Mouse (Mus musculus) lung, adult 2 months (tissue): Measurements from ENCODE around the gene March2. TPM values are rescaled to one million over a fixed set of nuclear protein-coding genes. Genes with fewer than 3 reads are reported as not detected.

Experiments used
- DNase-seq: peaks from one replicate; pipeline ENCODE4 v3.0.0; 2022
- H3K4me1 ChIP-seq: fragments of 200-500 bp; 2 replicates; pipeline ENCODE4 v1.6.1; 2011; ENCODE audit warnings: low read length; ENCODE audit not compliant: control insufficient read depth, insufficient read depth
- H3K4me3 ChIP-seq: fragments of 200-500 bp; replicated peaks from 2 replicates; pipeline ENCODE3; 2011; ENCODE audit warnings: low read depth, mild to moderate bottlenecking, control low read depth, low read length; ENCODE audit errors: extremely low read depth
- CTCF ChIP-seq: fragments of 200-500 bp; IDR thresholded peaks from 2 replicates; pipeline ENCODE4 v1.5.1; 2011; ENCODE audit warnings: mild to moderate bottlenecking, low read length, control low read depth; ENCODE audit not compliant: insufficient read depth
- POLR2A ChIP-seq: fragments of 200-500 bp; IDR thresholded peaks from 2 replicates; pipeline ENCODE4 v1.6.1; 2011; ENCODE audit warnings: low read depth, mild to moderate bottlenecking, control low read depth, low read length, borderline replicate concordance; ENCODE audit errors: extremely low read depth
- WGBS: fragments of 180-500 bp; shearing (Covaris S2); methylation state at CpG from one replicate; pipeline ENCODE4 v1.1.7; 2018; 5-methylcytosine and 5-hydroxymethylcytosine counted together
- polyA plus RNA-seq: library from polyadenylated mRNA; depleted of rRNA; stranded (reverse); fragments of >200 nt; gene quantifications from 2 replicates; pipeline ENCODE4 v1.2.3, GENCODE M21; 2012; rRNA removed

March2 gene
- polyA plus RNA-seq, 1 experiment: 126 TPM

GRCm38 (mm10) chr17:33644068-33644467 is 74.4 kb downstream of the March2 start:
- H3K4me1 ChIP-seq: no peaks in the 10 kb centered on the region
- no peak for DNase-seq
- TF ChIP-seq CTCF: no peak
- TF ChIP-seq POLR2A: no peak
- 95% methylated on average over 4 of the region's 4 CpGs for WGBS
- no peak overlapping the region for H3K4me3 ChIP-seq

GRCm38 (mm10) chr17:33639743-33640142 is 78.7 kb downstream of the March2 start:
- no peak for TF ChIP-seq CTCF
- TF ChIP-seq POLR2A: no peak
- 47% methylated on average over 6 of the region's 6 CpGs for WGBS
- no peak overlapping the region for H3K4me3 ChIP-seq

GRCm38 (mm10) chr17:33637516-33638276 is 80.8 kb downstream of the March2 start, which contains the start of gene Pram1:
TSS of gene Pram1 (plus strand) at chr17:33638056.
- TF ChIP-seq POLR2A (no peak), CTCF (no peak)
- Histone ChIP-seq H3K4me1 (no peaks in the 10 kb centered on the region), H3K4me3 (no peak within 1 kb of the TSS)
- WGBS: 59% methylated on average over 4 of the region's 4 CpGs
- no peak for DNase-seq

More at GRCm38 (mm10) chr17:33639743-33640142, 78.7 kb downstream of the March2 start:
- H3K4me1 ChIP-seq: no peaks in the 10 kb centered on the region
- no peak for DNase-seq

GRCm38 (mm10) chr17:33637038-33637437 is 81.4 kb downstream of the March2 start:
- 81% methylated on average over 2 of the region's 2 CpGs for WGBS
- TF ChIP-seq CTCF: no peak
- no peak for TF ChIP-seq POLR2A
- no peak for DNase-seq

More at GRCm38 (mm10) chr17:33637038-33637437, 81.4 kb downstream of the March2 start:
- Histone ChIP-seq H3K4me1 (no peaks in the 10 kb centered on the region), H3K4me3 (no peak overlapping the region)

Other genes with a start within 250 kb of the March2 start
- 252 and 259 TPM in 2 replicates for gene Adamts10, start 194.5 kb downstream of the March2 start, polyA plus RNA-seq
- gene Myo1f, start 163.0 kb downstream of the March2 start, polyA plus RNA-seq: 13.2 and 18.6 TPM in 2 replicates
- gene Zfp414, start 89.6 kb downstream of the March2 start, polyA plus RNA-seq: 70.2 and 76.4 TPM in 2 replicates
- gene Pram1, start 80.6 kb downstream of the March2 start, polyA plus RNA-seq: 0.06 TPM in 1 of 2 replicates, not detected in the other
- gene Hnrnpm, start 31.8 kb downstream of the March2 start, polyA plus RNA-seq: 72.4 and 83.8 TPM in 2 replicates
- gene Rab11b, start 41.9 kb upstream of the March2 start, polyA plus RNA-seq: 389 and 406 TPM in 2 replicates
- gene Angptl4, start 63.2 kb upstream of the March2 start, polyA plus RNA-seq: 34.6 and 87.6 TPM in 2 replicates
- gene Kank3, start 91.8 kb upstream of the March2 start, polyA plus RNA-seq: 395 and 450 TPM in 2 replicates
- gene Rps28, start 105.9 kb upstream of the March2 start, polyA plus RNA-seq: 506 and 507 TPM in 2 replicates
- gene Ndufa7, start 105.9 kb upstream of the March2 start, polyA plus RNA-seq: 334 and 389 TPM in 2 replicates
- gene Cd320, start 124.4 kb upstream of the March2 start, polyA plus RNA-seq: 28.3 and 30.4 TPM in 2 replicates
- not detected in 2 replicates for gene Gm7029, start 155.2 kb upstream of the March2 start, polyA plus RNA-seq
- 1.2 and 3.0 TPM in 2 replicates for gene Kifc1, start 172.0 kb upstream of the March2 start, polyA plus RNA-seq
- 0.33 and 0.41 TPM in 2 replicates for gene Platr17, start 186.5 kb upstream of the March2 start, polyA plus RNA-seq
- 33.7 and 35.9 TPM in 2 replicates for gene Daxx, start 190.7 kb upstream of the March2 start, polyA plus RNA-seq
- 225 and 249 TPM in 2 replicates for gene Tapbp, start 197.2 kb upstream of the March2 start, polyA plus RNA-seq
- gene Zbtb22, start 197.2 kb upstream of the March2 start, polyA plus RNA-seq: 65.1 and 92.1 TPM in 2 replicates
- 247 and 272 TPM in 2 replicates for gene Rgl2, start 210.9 kb upstream of the March2 start, polyA plus RNA-seq
- gene Pfdn6, start 221.7 kb upstream of the March2 start, polyA plus RNA-seq: 19.2 and 26.2 TPM in 2 replicates
- gene Wdr46, start 222.0 kb upstream of the March2 start, polyA plus RNA-seq: 13.4 and 16.8 TPM in 2 replicates
- gene B3galt4, start 232.8 kb upstream of the March2 start, polyA plus RNA-seq: 11.4 and 12.6 TPM in 2 replicates
- gene Vps52, start 237.1 kb upstream of the March2 start, polyA plus RNA-seq: 62.8 and 70.3 TPM in 2 replicates
- gene Rps18, start 237.3 kb upstream of the March2 start, polyA plus RNA-seq: 260 and 331 TPM in 2 replicates